Mouse (Mus musculus): ENCODE results near the gene Fars2.

GRCm38 (mm10) chr13:36086608-36087391, 30.4 kb upstream of the Fars2 start:
- TF ChIP-seq CTCF (IDR thresholded peaks at IDR 0.05; ENCODE audit: extremely low read depth, insufficient read depth, insufficient read length, insufficient replicate concordance) (no peak), POLR2A (IDR thresholded peaks at IDR 0.05; ENCODE audit: low read depth, low read length) (no peak)

Measured in spleen, adult 2 months (tissue).